Mouse (Mus musculus) CH12.LX (cell line): ENCODE data around the gene Cdk17. TPM values are rescaled to one million over a fixed set of nuclear protein-coding genes. Genes with fewer than 3 reads are reported as not detected.

Experiments used
- DNase-seq: peaks from one replicate; pipeline ENCODE4 v3.0.0-alpha.2; 2013; ENCODE audit errors: extremely low read depth
- H3K27ac ChIP-seq: 2 replicates; pipeline ENCODE4 v1.5.1; 2012; ENCODE audit warnings: low read depth, mild to moderate bottlenecking, control low read depth, moderate library complexity; ENCODE audit not compliant: insufficient read depth
- H3K27me3 ChIP-seq: replicated peaks from 2 replicates; pipeline ENCODE3; 2012; ENCODE audit warnings: inconsistent platforms
- H3K36me3 ChIP-seq, 2 experiments: replicated peaks in 1 of 2; 2 replicates each; pipeline versions ENCODE3 to v1.6.1; 2012; ENCODE audit warnings: inconsistent platforms in 1 of 2, low read length in 1 of 2, mild to moderate bottlenecking in 1 of 2, mixed read lengths in 1 of 2, moderate library complexity in 1 of 2; ENCODE audit not compliant: control insufficient read depth in 1 of 2, insufficient read depth in 1 of 2
- H3K4me1 ChIP-seq, 2 experiments: 2 replicates each; pipeline ENCODE4 v1.6.1; 2012; ENCODE audit warnings: inconsistent platforms in 1 of 2, moderate library complexity in 1 of 2; ENCODE audit not compliant: insufficient read depth in 2 of 2, control insufficient read depth in 1 of 2
- H3K4me2 ChIP-seq: 2 replicates; pipeline ENCODE4 v1.6.1; 2012; ENCODE audit warnings: low read depth, mild to moderate bottlenecking, control low read depth; ENCODE audit not compliant: poor library complexity, insufficient read depth, severe bottlenecking
- H3K4me3 ChIP-seq, 3 experiments: fragments of 150-350 bp in 1 of 3; sonication (generic) in 1 of 3; replicated peaks in 1 of 3; 2 replicates each; pipeline versions ENCODE3 to v1.5.1; 2011 to 2012; ENCODE audit warnings: low read depth in 2 of 3, low read length in 2 of 3, mild to moderate bottlenecking in 2 of 3, moderate library complexity in 2 of 3, control low read depth in 1 of 3, improper control_type of control experiment in 1 of 3, inconsistent platforms in 1 of 3, mixed read lengths in 1 of 3; ENCODE audit not compliant: poor library complexity in 1 of 3
- H3K79me2 ChIP-seq: replicated peaks from 2 replicates; pipeline ENCODE4 v1.6.1; 2012; ENCODE audit warnings: mild to moderate bottlenecking, moderate library complexity; ENCODE audit not compliant: control insufficient read depth, poor library complexity, insufficient read depth, severe bottlenecking; ENCODE audit errors: extremely low read depth
- H3K9ac ChIP-seq: 2 replicates; pipeline ENCODE4 v1.6.1; 2012; ENCODE audit warnings: low read depth, mild to moderate bottlenecking, control low read depth, moderate library complexity; ENCODE audit not compliant: insufficient read depth
- H3K9me3 ChIP-seq: replicated peaks from 2 replicates; pipeline ENCODE3; 2012; ENCODE audit warnings: low read length, inconsistent platforms, mixed read lengths
- BHLHE40 ChIP-seq: IDR thresholded peaks from 2 replicates; pipeline ENCODE4 v1.6.1; 2011; ENCODE audit warnings: mild to moderate bottlenecking, low read depth, low read length, improper control_type of control experiment
- CHD1 ChIP-seq: IDR thresholded peaks from 2 replicates; pipeline ENCODE4 v1.6.1; 2012; ENCODE audit warnings: low read depth, low read length, improper control_type of control experiment, inconsistent platforms
- CHD2 ChIP-seq: IDR thresholded peaks from 2 replicates; pipeline ENCODE4 v1.6.1; 2011; ENCODE audit warnings: low read length, improper control_type of control experiment
- CTCF ChIP-seq, 2 experiments: IDR thresholded peaks in 1 of 2; conservative IDR thresholded peaks in 1 of 2; 2 replicates each; pipeline ENCODE4 v1.5.1; 2011 to 2012; ENCODE audit warnings: low read depth in 2 of 2, low read length in 2 of 2, improper control_type of control experiment in 1 of 2, inconsistent platforms in 1 of 2, mild to moderate bottlenecking in 1 of 2, moderate library complexity in 1 of 2
- E2F4 ChIP-seq: IDR thresholded peaks from 2 replicates; pipeline ENCODE4 v1.6.1; 2011; ENCODE audit warnings: low read depth, low read length, improper control_type of control experiment; ENCODE audit not compliant: insufficient replicate concordance
- EP300 ChIP-seq: IDR thresholded peaks from 2 replicates; pipeline ENCODE4 v1.6.1; 2011; ENCODE audit warnings: low read length, improper control_type of control experiment
- ETS1 ChIP-seq: conservative IDR thresholded peaks from 2 replicates; pipeline ENCODE4 v1.6.1; 2012; ENCODE audit warnings: low read depth, mild to moderate bottlenecking, inconsistent platforms, low read length, improper control_type of control experiment, moderate library complexity
- GABPA ChIP-seq: IDR thresholded peaks from 2 replicates; pipeline ENCODE4 v1.6.1; 2012; ENCODE audit warnings: low read depth, low read length, improper control_type of control experiment, inconsistent platforms; ENCODE audit not compliant: insufficient replicate concordance
- HCFC1 ChIP-seq: IDR thresholded peaks from 2 replicates; pipeline ENCODE4 v1.6.1; 2012; ENCODE audit warnings: low read depth, mild to moderate bottlenecking, inconsistent platforms, low read length, improper control_type of control experiment
- IRF4 ChIP-seq: IDR thresholded peaks from 2 replicates; pipeline ENCODE4 v1.6.1; 2014; ENCODE audit warnings: low read depth, mild to moderate bottlenecking, inconsistent platforms, low read length, improper control_type of control experiment
- JUND ChIP-seq: conservative IDR thresholded peaks from 2 replicates; pipeline ENCODE4 v1.6.1; 2011; ENCODE audit warnings: low read depth, low read length, improper control_type of control experiment
- KAT2A ChIP-seq: IDR thresholded peaks from 2 replicates; pipeline ENCODE4 v1.6.1; 2012; ENCODE audit warnings: low read length, improper control_type of control experiment, inconsistent platforms; ENCODE audit not compliant: insufficient replicate concordance
- MAX ChIP-seq: IDR thresholded peaks from 2 replicates; pipeline ENCODE4 v1.6.1; 2011; ENCODE audit warnings: low read length, improper control_type of control experiment
- MAZ ChIP-seq: IDR thresholded peaks from 2 replicates; pipeline ENCODE4 v1.6.1; 2012; ENCODE audit warnings: low read depth, mild to moderate bottlenecking, inconsistent platforms, low read length, improper control_type of control experiment, moderate library complexity
- MEF2A ChIP-seq: IDR thresholded peaks from 2 replicates; pipeline ENCODE4 v1.6.1; 2014; ENCODE audit warnings: low read depth, mild to moderate bottlenecking, inconsistent platforms, low read length, improper control_type of control experiment, borderline replicate concordance
- MXI1 ChIP-seq: IDR thresholded peaks from 2 replicates; pipeline ENCODE4 v1.6.1; 2011; ENCODE audit warnings: mild to moderate bottlenecking, low read depth, low read length, improper control_type of control experiment
- MYC ChIP-seq: IDR thresholded peaks from 2 replicates; pipeline ENCODE4 v1.6.1; 2011; ENCODE audit warnings: low read depth, mild to moderate bottlenecking, improper control_type of control experiment, low read length
- NELFE ChIP-seq: IDR thresholded peaks from 2 replicates; pipeline ENCODE4 v1.6.1; 2011; ENCODE audit warnings: low read depth, low read length, improper control_type of control experiment
- NRF1 ChIP-seq: IDR thresholded peaks from 2 replicates; pipeline ENCODE4 v1.6.1; 2014; ENCODE audit warnings: low read depth, mild to moderate bottlenecking, inconsistent platforms, low read length, improper control_type of control experiment, moderate library complexity
- PAX5 ChIP-seq: IDR thresholded peaks from 2 replicates; pipeline ENCODE4 v1.6.1; 2012; ENCODE audit warnings: low read length, inconsistent platforms, mixed read lengths
- POLR2A ChIP-seq: IDR thresholded peaks from 2 replicates; pipeline ENCODE4 v1.6.1; 2011; ENCODE audit warnings: low read depth, mild to moderate bottlenecking, improper control_type of control experiment, low read length
- POLR2AphosphoS2 ChIP-seq: IDR thresholded peaks from 2 replicates; pipeline ENCODE4 v1.6.1; 2011; ENCODE audit warnings: low read depth, low read length, improper control_type of control experiment
- RAD21 ChIP-seq: IDR thresholded peaks from 2 replicates; pipeline ENCODE4 v1.6.1; 2011; ENCODE audit warnings: low read depth, mild to moderate bottlenecking, low read length, improper control_type of control experiment, moderate library complexity
- SIN3A ChIP-seq: IDR thresholded peaks from 2 replicates; pipeline ENCODE4 v1.6.1; 2012; ENCODE audit warnings: low read length, improper control_type of control experiment, inconsistent platforms
- SMC3 ChIP-seq: IDR thresholded peaks from 2 replicates; pipeline ENCODE4 v1.6.1; 2011; ENCODE audit warnings: low read depth, low read length, improper control_type of control experiment
- TBP ChIP-seq: conservative IDR thresholded peaks from 2 replicates; pipeline ENCODE4 v1.6.1; 2011; ENCODE audit warnings: low read depth, low read length, improper control_type of control experiment
- TCF12 ChIP-seq: IDR thresholded peaks from 2 replicates; pipeline ENCODE4 v1.6.1; 2014; ENCODE audit warnings: low read depth, mild to moderate bottlenecking, inconsistent platforms, low read length, improper control_type of control experiment
- UBTF ChIP-seq: IDR thresholded peaks from 2 replicates; pipeline ENCODE4 v1.6.1; 2012; ENCODE audit warnings: low read depth, mild to moderate bottlenecking, inconsistent platforms, low read length, improper control_type of control experiment, moderate library complexity
- USF1 ChIP-seq: IDR thresholded peaks from 2 replicates; pipeline ENCODE4 v1.6.1; 2014; ENCODE audit warnings: low read depth, mild to moderate bottlenecking, inconsistent platforms, low read length, improper control_type of control experiment
- ZC3H11A ChIP-seq: IDR thresholded peaks from 2 replicates; pipeline ENCODE4 v1.6.1; 2012; ENCODE audit warnings: low read depth, mild to moderate bottlenecking, inconsistent platforms, low read length, improper control_type of control experiment
- ZMIZ1 ChIP-seq: IDR thresholded peaks from 2 replicates; pipeline ENCODE4 v1.6.1; 2012; ENCODE audit warnings: low read depth, mild to moderate bottlenecking, inconsistent platforms, low read length, improper control_type of control experiment
- ZNF384 ChIP-seq: IDR thresholded peaks from 2 replicates; pipeline ENCODE4 v1.6.1; 2012; ENCODE audit warnings: low read depth, low read length, improper control_type of control experiment, inconsistent platforms
- dilution Hi-C: fragments of 300-500 bp; cut with MboI; formaldehyde crosslinking; loops from 2 replicates; pipeline ENCODE4 v1.14.3; 2020; ENCODE audit warnings: low sequenced_read_pairs; ENCODE audit not compliant: extremely low pct_unique_long_range_greater_than_20kb, extremely low pct_ligation_motif_present
- in situ Hi-C: fragments of 300-500 bp; cut with MboI; formaldehyde crosslinking; loops from 3 replicates; pipeline ENCODE4 v1.14.3; 2019; ENCODE audit warnings: low sequenced_read_pairs, low pct_ligation_motif_present, low pct_unique_long_range_greater_than_20kb, mixed read lengths
- polyA plus RNA-seq: library from polyadenylated mRNA; unstranded; fragments of >175 nt; gene quantifications from 2 replicates; pipeline ENCODE4 v1.2.1, GENCODE M21; 2012; ENCODE audit warnings: low read depth; ENCODE audit not compliant: insufficient read length
- total RNA-seq, 2 experiments: library from RNA; depleted of rRNA; stranded (reverse); fragments of 300-350 nt in 1 of 2; fragments of >200 nt in 1 of 2; gene quantifications; 2 replicates each; pipeline ENCODE4 v1.2.3; 2012 to 2014

The Cdk17 gene
- total and polyA plus RNA-seq, 3 experiments = 23.4 to 51.3 (median 28.5) TPM

DNA sequence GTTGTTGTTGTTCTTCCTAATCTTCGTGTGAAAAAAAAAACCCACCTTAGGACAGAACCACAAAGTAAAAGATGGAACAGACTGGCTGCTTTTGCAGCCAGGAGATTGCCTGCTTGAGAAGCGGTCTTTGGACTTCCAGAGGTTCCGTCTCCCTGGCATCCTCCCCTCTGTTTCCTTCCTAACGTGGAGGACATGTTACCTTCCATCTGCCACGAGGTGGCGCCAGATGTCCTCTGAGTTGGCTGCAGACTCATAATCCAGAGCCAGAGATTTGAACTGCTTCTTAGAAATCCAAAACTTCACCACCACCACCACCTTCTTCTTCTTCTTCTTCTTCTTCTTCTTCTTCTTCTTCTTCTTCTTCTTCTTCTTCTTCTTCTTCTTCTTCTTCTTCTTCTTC is 131.2 kb downstream of the Cdk17 start:
- peaks cover 18 to 63% of the 10 kb centered on the region in 2 experiments for H3K36me3 ChIP-seq
- H3K4me1 ChIP-seq = peaks cover 10 to 58% of the 10 kb centered on the region in 2 experiments; a peak in 3 of 4 replicates
- H3K27me3 ChIP-seq = no peaks in the 10 kb centered on the region
- H3K9ac ChIP-seq = no peak overlapping the region
- peaks cover 5% of the 10 kb centered on the region for H3K9me3 ChIP-seq
- dilution Hi-C loops = no loop called here
- H3K27ac ChIP-seq = no peak overlapping the region
- no peak overlapping the region for H3K4me2 ChIP-seq
- peak; percentile 87 for DNase-seq
- in situ Hi-C loops = loop anchor here (10.0 to 25.0 kb wide), 3 partner anchors 63 to 270 kb away; partner anchors contain the start of gene Cdk17
- peaks cover 74% of the 10 kb centered on the region for H3K79me2 ChIP-seq
- H3K4me3 ChIP-seq = no peak overlapping the region
- TF ChIP-seq ZNF384 (no peak), CTCF (conservative IDR thresholded peaks at IDR 0.05 in 1 of 2, IDR thresholded peaks at IDR 0.05 in 1 of 2; ENCODE audit: low read depth in 2 of 2, low read length in 2 of 2) (peak in 1 of 2 experiments; percentile 89; a peak in 3 of 4 replicates), KAT2A (no peak), MEF2A (no peak), IRF4 (no peak; the same call in 1 of the 2 replicates), ZMIZ1 (no peak), SMC3 (peak; percentile 94), MXI1 (no peak), E2F4 (no peak), UBTF (no peak), RAD21 (peak; percentile 86), CHD1 (no peak), MYC (0 out of 2 replicates have a peak, but pooled peaks have one; percentile 17), NELFE (no peak; the same call in 1 of the 2 replicates), NRF1 (no peak), MAZ (no peak), SIN3A (0 out of 2 replicates have a peak, but pooled peaks have one; percentile 22), ZC3H11A (peak; percentile 85), POLR2AphosphoS2 (no peak), MAX (no peak), PAX5 (no peak), BHLHE40 (0 out of 2 replicates have a peak, but pooled peaks have one; percentile 6), TBP (no peak), GABPA (no peak), HCFC1 (no peak), EP300 (no peak), JUND (no peak), USF1 (no peak), TCF12 (no peak), ETS1 (no peak), CHD2 (no peak), POLR2A (no peak)
